Comparison of ENCODE assay signal across 13 mouse cellular contexts in genomic region chr12:54876879-54877278, GRCm38 (mm10).
"Had no signal": no experiment of that assay in that cellular context is flagged by ENCODE, and none has a peak within 500 bp of the region (broad histone marks: within the 10 kb centered on the region; RNA-seq: fewer than 3 reads in every experiment).

No protein-coding gene starts in this region.

- H3K4me2 ChIP-seq: lung, embryonic 14.5 days; midbrain, embryonic 15.5 days; neural tube, embryonic 13.5 days had no signal

- H3K9me3 ChIP-seq: midbrain, embryonic 10.5 days; midbrain, embryonic 15.5 days; neural tube, embryonic 13.5 days had no signal

- H3K9ac ChIP-seq: liver, embryonic 14.5 days; lung, embryonic 14.5 days; midbrain, embryonic 15.5 days; neural tube, embryonic 13.5 days had no signal

- ATAC-seq: midbrain, embryonic 15.5 days had no signal

- H3K27ac ChIP-seq: liver, embryonic 14.5 days; midbrain, embryonic 10.5 days; midbrain, embryonic 15.5 days; neural tube, embryonic 13.5 days; stomach, postnatal 0 days had no signal

- H3K4me3 ChIP-seq: midbrain, embryonic 10.5 days; midbrain, embryonic 15.5 days; neural tube, embryonic 13.5 days had no signal

- H3K27me3 ChIP-seq: midbrain, embryonic 15.5 days; neural tube, embryonic 13.5 days had no signal

- DNase-seq: kidney, postnatal 14 days; left cerebral cortex, postnatal 4 days; liver; lung, embryonic 14.5 days; lung, postnatal 10 days; lung, postnatal 4 days; right cerebral cortex, postnatal 14 days; thymus, postnatal 4 days had no signal

- H3K4me1 ChIP-seq: midbrain, embryonic 10.5 days; midbrain, embryonic 15.5 days; neural tube, embryonic 13.5 days had no signal

- H3K36me3 ChIP-seq: midbrain, embryonic 10.5 days; midbrain, embryonic 15.5 days; neural tube, embryonic 13.5 days had no signal
